Mouse (Mus musculus) skeletal muscle tissue, postnatal 0 days (tissue): Measurements from ENCODE around the gene Arf4. TPM values are rescaled to one million over a fixed set of nuclear protein-coding genes. Genes with fewer than 3 reads are reported as not detected.

Source experiments
- microRNA-seq, 2 experiments: library from miRNA; unstranded; fragments of <30 nt; microRNA quantifications; one replicate each; pipeline ENCODE4; 2016
- polyA plus RNA-seq: library from polyadenylated mRNA; unstranded; fragments of >200 nt; fragmentation: Nextera tagmentation; extraction: Ambion mirVana; gene quantifications from 2 replicates; pipeline ENCODE4 v1.2.1, GENCODE M21; 2015

The Arf4 gene
- polyA plus RNA-seq, result 230 and 283 TPM in 2 replicates

DNA sequence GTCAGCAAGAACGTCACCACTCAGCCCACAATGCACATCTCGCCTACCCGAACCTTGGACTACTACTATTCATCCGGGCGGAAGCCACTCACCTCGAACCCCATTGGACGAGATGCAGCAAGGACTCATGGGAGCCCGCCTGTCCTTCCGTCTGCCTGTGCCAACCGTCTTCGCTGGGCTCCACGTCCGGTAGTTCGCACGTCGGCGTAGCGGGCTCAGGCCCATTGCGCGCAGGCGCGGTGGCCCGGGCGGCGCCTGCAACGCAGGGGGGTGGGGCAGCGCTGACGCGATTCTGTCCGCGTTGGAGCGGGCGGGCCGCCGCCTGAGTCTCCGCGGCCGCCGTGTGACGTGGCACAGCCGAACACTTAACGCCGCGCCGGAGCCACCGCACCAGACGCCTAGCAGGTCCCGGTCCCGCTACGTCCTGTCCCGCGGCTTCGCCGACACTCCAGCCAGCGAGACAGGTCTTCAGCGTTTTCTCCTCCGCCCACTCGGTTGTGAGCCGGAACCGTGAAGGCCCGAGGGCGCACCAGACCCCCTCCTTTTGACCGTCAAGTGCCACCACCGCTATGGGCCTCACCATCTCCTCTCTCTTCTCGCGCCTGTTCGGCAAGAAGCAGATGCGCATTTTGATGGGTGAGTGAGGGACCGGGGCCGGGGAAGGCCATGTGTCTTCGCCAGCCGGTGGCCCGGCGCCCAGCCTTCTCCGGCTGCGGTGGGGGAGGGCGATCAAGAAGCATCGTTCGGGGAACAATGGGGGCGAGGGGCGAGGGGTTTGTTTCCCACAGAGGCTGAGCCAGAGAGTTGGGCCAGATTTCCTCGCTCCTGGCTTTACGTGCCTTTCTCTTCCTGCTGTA is at the start of gene Arf4:
Gene Arf4, plus strand, starts transcription at position 224 of the 857 bp plus-strand sequence.

DNA sequence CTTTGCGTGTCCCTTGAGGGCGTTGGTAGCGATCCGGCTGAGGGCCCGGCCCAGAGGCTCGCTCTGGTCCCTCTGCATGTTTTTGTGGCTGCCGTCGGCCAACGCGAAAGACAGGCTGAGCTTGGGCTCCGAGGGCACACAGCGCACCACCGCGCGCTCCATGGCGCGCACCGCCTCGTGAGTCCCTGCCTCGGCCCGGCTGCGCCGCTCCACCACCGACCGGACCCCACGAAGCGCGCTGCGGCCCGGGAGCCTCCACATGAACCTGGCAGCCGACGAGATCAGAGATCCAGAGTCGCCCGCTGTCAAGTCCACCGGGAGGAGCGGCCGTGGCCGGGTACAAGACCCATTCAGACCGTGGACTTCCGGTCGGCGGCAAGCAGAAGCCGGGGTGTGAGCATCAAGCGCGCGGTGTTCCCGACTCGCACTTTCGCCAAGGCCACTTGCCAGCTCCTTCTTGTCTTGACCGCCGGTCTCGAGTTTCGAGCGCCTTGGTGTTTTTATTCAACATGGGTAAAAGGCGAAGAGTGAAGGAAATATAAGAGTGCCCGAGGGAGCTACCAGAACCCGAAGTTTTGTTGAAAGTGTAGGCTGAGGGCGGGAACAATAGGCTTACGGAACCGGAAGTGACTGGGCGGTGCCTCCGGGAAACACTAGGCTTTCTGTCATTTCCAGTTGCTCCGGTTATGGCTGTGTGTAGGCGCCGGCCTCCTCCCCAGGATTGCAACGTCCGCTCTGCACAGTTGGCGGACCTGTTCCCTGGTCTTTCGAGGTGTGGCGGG is 31.6 kb downstream of the Arf4 start, which contains the start of gene Pde12:
Gene Pde12, minus strand, starts transcription at position 592 of the 782 bp plus-strand sequence.

DNA sequence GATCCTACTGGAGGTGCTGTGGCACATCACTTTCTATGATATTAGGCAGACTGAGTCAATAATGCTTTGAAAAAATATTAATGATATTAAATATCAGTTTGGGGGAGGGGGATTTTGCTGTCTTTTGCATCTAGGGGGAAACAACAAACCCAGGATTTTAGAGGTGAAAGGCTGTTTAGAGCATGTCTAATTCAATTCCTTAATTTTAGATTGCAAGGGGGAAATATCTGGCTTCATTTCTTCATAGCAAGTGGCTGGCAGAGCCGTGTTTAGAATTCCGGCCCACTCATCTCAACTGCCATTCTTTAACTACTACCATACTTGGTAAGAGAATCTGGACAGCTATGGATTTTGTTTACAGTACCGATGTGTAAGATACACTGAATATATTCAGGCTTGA is 55.1 kb downstream of the Arf4 start, which contains the start of gene Dnah12:
Gene Dnah12, plus strand, starts transcription at position 301 of the 400 bp plus-strand sequence.

Small RNAs within 50 kb of the gene (microRNA-seq; reads per million reads assigned to microRNA genes)
- gene Mir7672, result 0 to 0.41 reads per million in 2 experiments

Other genes starting within 250 kb of the Arf4 start
- 30.2 and 41.0 TPM in 2 replicates for gene Slmap, start 103.1 kb upstream of the Arf4 start, polyA plus RNA-seq
- 14.3 and 14.6 TPM in 2 replicates for gene Dennd6a, start 64.2 kb upstream of the Arf4 start, polyA plus RNA-seq
- 3.4 and 4.2 TPM in 2 replicates for gene Pde12, start 31.8 kb downstream of the Arf4 start, polyA plus RNA-seq
- 0.13 TPM in 2 replicates for gene Dnah12, start 55.2 kb downstream of the Arf4 start, polyA plus RNA-seq